Mouse (Mus musculus): Measurements from ENCODE around the gene Fancf.

Fancf gene

GRCm38 (mm10) chr7:51862097-51862492 is at the start of gene Fancf:
Fancf (minus strand) TSS chr7:51862267.
- peak; percentile 98 for DNase-seq (ENCODE audit: low spot score)

- DNase-seq (ENCODE audit: low spot score), result no peak
These were observed 37.0 kb upstream of the Fancf start for GRCm38 (mm10) chr7:51899066-51899465.

- DNase-seq (ENCODE audit: low spot score), result no peak
These were observed 32.9 kb upstream of the Fancf start for GRCm38 (mm10) chr7:51894939-51895338.

GRCm38 (mm10) chr7:51894133-51894801 is 32.2 kb upstream of the Fancf start:
- DNase-seq (ENCODE audit: low spot score), result no peak

GRCm38 (mm10) chr7:51893008-51893407 is 30.9 kb upstream of the Fancf start:
- DNase-seq (ENCODE audit: low spot score), result no peak

GRCm38 (mm10) chr7:51892224-51892965 is 30.3 kb upstream of the Fancf start:
- no peak for DNase-seq (ENCODE audit: low spot score)

- DNase-seq (ENCODE audit: low spot score), result no peak
These were observed 27.5 kb upstream of the Fancf start for GRCm38 (mm10) chr7:51889601-51890000.

- DNase-seq (ENCODE audit: low spot score), result no peak
These were observed 25.9 kb upstream of the Fancf start for GRCm38 (mm10) chr7:51887678-51888567.

GRCm38 (mm10) chr7:51885345-51885744 is 23.3 kb upstream of the Fancf start:
- DNase-seq (ENCODE audit: low spot score), result no peak

GRCm38 (mm10) chr7:51880121-51880520 is 18.1 kb upstream of the Fancf start:
- DNase-seq (ENCODE audit: low spot score), result no peak

GRCm38 (mm10) chr7:51879136-51879723 is 17.2 kb upstream of the Fancf start:
- peak; percentile 53 for DNase-seq (ENCODE audit: low spot score)

- DNase-seq (ENCODE audit: low spot score), result no peak
These were observed 16.7 kb upstream of the Fancf start for GRCm38 (mm10) chr7:51878730-51879129.

GRCm38 (mm10) chr7:51876316-51876715 is 14.2 kb upstream of the Fancf start:
- DNase-seq (ENCODE audit: low spot score), result no peak

GRCm38 (mm10) chr7:51872597-51872996 is 10.5 kb upstream of the Fancf start:
- no peak for DNase-seq (ENCODE audit: low spot score)

- no peak for DNase-seq (ENCODE audit: low spot score)
These were observed 10.0 kb upstream of the Fancf start for GRCm38 (mm10) chr7:51872041-51872440.

GRCm38 (mm10) chr7:51867983-51868382 is 5.9 kb upstream of the Fancf start:
- DNase-seq (ENCODE audit: low spot score), result no peak

GRCm38 (mm10) chr7:51865336-51865735 is 3.3 kb upstream of the Fancf start:
- DNase-seq (ENCODE audit: low spot score), result no peak

GRCm38 (mm10) chr7:51862842-51863241 is 775 bp upstream of the Fancf start:
- DNase-seq (ENCODE audit: low spot score), result no peak

GRCm38 (mm10) chr7:51861250-51862096 is 594 bp downstream of the Fancf start, which contains the start of gene Gas2:
Gas2 (plus strand) TSS chr7:51862015.
- peak; percentile 95 for DNase-seq (ENCODE audit: low spot score)

- no peak for DNase-seq (ENCODE audit: low spot score)
These were observed 10.1 kb downstream of the Fancf start for GRCm38 (mm10) chr7:51851890-51852507.

GRCm38 (mm10) chr7:51850877-51851276 is 11.2 kb downstream of the Fancf start:
- no peak for DNase-seq (ENCODE audit: low spot score)
